Mouse (Mus musculus) adrenal gland, adult 18-20 months (tissue): ENCODE results near the gene Camta1. TPM values are rescaled to one million over a fixed set of nuclear protein-coding genes. Genes with fewer than 3 reads are reported as not detected.
A peak's percentile ranks its signal among the peaks of the same experiment; 100 is the strongest.

Experiments used
- DNase-seq, 2 experiments: peaks; one replicate each; pipeline ENCODE4 v3.0.0; 2021 to 2022; ENCODE audit warnings: low spot score in 2 of 2
- total RNA-seq, 2 experiments: library from RNA; stranded (reverse); gene quantifications; 1 replicate in 1 of 2; 2 replicates in 1 of 2; pipeline ENCODE4 v1.2.3; 2021

Gene Camta1
- total RNA-seq, 2 experiments from 2014 or later, result 37.2 to 38.2 TPM

DNA sequence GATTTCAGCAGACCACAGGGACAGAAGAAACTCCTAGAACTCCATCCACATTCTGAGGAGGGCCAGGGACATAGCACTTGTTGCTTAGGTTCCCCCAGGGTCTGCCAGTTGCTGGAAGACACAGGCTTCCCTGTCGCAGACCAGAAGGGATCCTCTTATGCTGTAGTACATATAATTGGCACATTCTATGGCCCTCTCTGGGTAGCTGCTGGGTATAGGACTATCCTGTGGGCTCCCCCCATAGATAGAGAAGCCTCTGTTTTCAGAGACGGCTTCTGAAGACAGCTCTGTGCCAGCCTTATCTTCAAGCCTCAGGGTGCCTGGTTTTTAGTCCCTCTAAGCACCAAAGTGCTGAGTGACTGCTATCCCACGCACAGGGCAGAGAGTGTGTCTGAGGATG is 690.6 kb downstream of the Camta1 start:
- DNase-seq, result no peak

DNA sequence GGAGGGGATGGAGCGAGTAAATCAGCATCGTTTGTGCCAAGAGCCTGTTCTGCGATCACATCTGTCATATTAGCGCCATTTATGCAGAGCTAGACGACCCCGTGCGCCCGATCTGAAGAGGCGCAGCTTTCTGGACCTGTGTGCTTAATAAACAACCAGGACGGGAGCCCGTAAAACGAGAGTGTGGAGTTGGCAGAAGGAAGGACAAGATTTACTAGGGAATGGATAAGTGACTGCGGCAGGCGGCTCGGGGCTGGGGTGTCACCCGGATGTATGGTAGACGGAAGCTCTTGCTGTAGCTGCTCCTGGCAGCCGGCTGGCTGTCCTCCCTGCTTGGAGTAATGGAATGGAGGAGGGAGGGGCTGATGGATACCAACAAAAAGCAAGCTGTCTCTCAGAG is 691.0 kb downstream of the Camta1 start:
- no peak for DNase-seq

DNA sequence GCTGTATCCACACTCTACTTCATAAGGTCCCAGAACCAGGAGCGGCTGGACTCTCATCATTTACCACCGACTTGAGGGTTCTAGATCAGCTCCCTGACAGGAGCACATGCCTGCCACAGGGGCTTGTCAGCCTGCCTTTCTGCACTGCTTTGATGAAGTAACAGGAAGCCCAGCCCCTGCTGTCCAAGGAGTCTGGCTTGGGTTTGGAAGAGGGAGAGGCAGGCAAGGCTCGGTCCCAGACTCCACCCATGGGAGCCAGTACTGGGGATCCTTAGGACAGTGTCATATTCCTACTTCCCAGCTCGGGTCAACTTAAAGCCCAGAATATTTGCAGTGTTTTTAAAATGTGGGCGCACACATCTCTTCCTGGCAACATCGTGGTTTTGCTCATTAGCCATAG is 694.7 kb downstream of the Camta1 start:
- DNase-seq, result no peak

DNA sequence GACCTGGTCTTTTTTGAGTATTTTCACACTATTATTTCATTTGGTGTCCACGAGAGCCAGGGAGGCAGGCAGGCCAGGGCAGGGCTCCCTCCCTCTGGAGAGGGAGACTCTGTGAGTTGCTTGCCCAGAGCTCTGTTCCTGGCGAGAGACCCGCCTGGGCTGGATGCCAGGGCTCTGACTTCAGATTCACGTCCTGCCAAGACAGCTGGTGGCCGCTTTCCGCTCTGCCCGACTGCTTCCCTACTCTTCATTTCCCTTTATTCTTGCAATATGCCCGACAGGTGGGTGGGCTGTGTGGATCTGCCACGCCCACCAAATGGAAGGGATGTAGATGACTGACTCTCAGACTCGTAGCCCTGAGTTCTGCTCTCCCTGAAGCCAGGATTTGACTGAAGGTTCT is 696.1 kb downstream of the Camta1 start:
- peak; percentile 66 to 78 for DNase-seq

DNA sequence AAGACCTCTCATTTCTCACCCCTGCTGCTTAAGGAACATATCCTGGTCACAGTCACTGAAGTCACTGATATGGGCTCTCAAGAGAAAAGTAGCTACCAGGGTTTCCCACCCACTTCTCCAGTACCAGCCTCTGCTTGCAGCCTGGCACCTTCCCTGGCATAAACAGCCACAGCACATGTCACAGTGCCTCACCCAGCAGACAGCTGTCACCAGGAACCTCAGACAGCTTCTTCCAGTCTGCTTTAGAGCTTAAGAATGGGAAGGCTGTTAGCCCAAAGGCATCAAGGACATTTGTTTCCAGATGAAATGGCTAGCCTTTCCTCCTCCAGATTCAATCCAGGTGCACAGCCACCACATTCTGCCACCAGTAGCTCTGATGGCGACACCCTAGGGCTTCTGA is 697.4 kb downstream of the Camta1 start:
- no peak for DNase-seq

DNA sequence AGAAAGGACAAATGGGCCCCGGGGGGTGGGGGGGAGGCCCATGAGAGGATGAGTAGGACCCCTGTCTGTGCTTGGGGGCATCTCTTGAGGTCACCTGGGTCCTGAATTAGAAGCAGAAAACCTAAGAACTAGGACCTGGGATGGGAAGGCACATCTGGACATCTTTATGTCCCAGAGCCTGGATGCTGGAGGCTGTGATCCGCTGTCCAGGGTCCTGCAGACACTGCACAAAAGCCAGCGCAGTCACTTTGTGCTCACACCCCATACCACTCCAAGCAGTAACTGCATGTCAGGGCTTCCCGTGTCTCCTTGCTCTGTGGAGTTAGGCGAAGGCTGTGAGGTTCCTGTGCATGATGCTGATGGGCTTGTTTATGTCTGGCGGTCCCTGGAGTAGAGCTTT is 699.8 kb downstream of the Camta1 start:
- no peak for DNase-seq

DNA sequence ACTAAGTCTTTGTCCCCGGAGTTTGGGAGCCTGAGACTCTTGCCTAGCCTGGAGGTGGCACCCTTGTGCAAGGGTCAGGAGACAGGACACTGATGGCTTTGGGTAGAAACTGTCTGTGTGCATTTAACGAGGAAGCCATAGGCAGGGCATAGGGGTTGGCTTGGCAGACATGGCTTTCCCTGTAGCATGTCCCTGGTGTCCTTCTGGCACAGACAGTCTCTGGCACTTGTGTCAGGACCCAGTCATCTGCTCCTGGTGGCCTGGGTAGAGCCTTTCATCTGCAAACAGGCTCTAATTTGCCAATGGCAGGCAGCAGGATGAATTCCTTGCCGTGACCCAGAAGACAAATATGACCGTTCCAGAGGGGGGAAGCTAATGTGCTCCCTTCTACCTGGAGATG is 700.7 kb downstream of the Camta1 start:
- DNase-seq, result no peak

DNA sequence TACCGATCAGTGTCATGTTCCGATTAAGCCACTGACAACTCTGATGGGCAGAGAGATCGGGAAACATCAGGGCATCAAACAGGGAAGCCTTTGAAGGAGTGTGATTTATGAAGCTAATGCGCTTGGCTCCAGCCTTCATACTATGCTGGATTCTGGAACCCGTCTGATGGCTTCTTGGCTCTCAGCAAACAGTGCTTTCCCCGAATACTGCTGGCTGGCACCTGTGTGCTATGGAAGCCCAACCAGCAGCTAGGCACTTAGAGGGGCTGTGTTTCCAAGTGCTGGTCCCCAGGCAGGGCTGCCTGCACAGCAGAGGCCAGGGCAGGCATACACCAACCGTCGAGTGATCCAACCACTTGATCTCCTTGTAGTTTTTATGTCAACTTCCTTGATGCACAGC is 701.2 kb downstream of the Camta1 start:
- DNase-seq, result no peak

DNA sequence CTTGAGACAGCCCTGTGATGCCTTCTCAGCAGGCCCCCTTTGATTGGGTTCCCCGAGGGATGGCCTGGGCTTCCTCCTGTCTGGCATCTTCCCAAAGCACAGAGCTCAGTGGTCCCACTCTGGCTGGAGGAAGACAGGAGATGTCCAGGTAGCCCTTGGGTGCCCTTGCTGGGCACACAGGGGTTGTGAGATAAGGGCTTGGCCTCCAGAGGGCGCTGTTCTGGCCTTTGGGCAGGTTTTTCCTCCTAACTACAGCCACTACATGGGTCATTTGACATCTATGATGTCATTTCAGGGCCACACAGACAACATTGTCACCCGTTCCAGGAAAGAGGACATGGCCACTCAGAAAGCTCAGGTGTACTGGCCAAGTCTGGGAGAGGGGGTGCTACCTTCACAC is 703.4 kb downstream of the Camta1 start:
- no peak for DNase-seq

DNA sequence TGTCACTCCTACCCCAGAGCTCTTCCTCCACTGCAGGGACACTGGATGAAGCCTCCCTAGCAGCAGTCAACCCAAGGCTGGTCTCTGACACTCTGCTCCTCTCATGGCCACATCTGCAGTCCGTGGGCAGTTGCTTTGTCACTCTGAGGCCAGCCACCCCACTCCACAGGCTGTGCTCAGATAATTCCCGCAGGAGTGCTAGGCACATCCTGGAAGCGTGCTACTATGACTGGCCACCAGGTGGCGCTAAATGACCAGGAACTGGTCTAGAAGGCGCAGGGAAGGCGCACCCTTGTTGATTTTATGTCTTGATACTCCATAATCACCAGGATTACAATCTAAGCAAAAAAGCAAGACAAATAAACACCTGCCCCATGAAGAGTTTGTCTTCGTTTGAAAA is 704.8 kb downstream of the Camta1 start:
- peak; percentile 86 to 90 for DNase-seq

DNA sequence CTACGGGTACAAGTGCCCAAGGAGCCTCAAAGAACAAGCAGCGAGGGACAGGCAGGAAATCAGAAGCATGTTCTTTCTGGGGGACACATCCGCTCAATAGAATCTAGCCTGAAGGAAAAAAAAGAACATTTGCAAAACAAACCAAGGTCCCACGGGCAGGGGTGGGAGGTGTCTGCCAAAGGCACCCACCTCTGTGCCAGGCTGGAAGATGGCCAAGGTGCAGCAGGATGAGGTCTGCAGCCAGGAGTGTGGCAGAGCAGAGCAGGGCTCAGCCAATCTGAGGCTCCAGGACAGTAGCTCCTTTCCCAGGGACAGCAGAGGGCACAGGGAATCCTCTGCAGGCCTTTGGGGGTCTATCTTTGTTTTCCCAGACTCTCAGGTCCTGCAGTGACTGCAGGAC is 706.1 kb downstream of the Camta1 start:
- DNase-seq, result no peak

DNA sequence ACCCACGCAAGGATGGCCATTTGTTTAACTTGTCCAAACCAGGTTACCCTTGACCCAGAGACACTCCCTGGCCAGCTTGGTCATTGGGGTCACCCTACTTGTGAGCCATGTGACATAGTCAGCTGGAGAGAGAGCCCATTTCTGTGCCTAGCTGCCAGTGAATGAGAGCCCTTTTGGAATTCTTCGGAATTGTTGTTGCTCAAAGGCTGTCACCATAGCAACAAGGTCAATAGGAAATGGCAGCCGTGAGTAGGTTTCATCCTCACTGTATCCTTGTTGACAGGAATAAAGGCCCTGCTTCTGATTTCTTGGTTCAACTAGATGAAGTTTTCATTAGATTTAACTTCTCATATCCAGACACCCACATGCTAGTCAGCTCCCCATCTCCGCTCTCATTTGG is 707.4 kb downstream of the Camta1 start:
- no peak for DNase-seq

DNA sequence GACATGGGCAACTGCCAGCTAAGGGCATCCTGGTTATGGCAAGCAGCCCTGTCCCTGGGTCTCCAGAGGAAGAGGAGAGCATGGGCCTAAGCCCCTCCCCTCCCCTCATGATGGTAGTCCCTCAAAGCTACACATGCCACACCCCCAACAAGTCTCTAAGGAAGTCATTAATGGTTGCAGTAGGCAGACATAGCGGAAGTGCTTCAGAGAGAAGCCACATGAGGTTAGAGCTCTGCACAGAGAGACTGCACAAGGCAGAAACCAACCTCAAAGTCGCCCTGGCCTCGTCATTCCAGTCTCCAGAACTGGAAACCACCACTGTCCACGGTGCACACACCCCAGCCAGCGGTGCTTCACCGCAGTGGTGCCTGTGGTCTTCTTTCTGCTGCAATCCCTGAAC is 709.7 kb downstream of the Camta1 start:
- no peak for DNase-seq

DNA sequence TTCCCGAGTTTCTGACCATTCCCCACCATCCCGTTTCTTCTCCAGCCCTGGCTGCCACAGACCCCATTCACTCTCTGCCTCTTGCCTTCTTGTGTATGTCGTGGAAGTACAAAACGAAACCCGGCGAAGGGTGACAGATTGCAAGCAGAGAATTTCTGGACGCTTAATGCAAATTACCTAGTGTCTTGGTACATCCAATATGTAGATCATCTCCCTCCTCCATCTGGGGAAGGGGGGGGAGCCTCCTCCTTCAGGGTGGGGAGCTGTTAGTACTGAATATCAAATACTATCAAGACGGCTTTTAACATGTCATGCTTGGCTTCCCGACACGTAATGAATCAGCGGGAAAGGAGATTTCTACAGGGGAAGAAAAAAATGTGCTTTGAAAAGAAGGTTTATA is 710.8 kb downstream of the Camta1 start:
- no peak for DNase-seq

DNA sequence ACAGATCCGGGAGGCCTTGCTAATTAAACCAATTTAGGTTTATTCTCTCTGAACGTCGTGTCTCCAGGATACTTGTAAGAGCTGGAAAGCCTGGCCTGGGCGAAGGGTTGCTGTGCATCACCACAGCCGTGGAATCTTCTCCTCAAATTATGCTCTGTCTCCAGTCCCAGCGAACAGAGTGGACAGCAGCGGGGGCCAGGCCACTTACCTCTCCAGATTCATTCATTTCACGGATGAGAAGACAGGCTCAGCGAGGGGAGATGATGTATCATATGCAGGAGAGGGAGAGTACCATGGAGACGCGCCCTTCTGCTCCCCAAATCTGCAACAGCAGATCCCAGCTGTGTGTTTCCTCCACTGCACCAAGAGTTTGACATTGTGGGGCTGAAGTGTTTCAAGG is 711.6 kb downstream of the Camta1 start:
- no peak for DNase-seq

DNA sequence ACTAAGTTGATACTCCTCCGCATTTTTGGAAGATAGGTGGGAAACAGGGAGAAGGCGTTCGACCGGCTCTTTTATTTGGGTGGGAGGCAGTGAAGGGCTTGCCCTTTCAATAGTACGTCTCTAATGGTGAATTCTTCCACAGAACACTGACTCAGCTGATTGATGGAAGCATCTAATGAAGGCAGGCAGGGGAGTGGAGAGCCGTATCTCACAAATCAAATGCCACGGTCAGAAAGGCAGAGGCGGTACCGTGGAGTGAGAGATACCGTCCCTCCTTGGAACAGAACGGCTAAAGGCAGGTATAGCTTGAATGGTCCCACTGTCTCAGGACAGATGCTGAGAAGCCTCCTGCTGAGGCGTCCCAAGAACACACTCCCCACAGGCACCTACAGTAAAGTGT is 714.1 kb downstream of the Camta1 start:
- no peak for DNase-seq

DNA sequence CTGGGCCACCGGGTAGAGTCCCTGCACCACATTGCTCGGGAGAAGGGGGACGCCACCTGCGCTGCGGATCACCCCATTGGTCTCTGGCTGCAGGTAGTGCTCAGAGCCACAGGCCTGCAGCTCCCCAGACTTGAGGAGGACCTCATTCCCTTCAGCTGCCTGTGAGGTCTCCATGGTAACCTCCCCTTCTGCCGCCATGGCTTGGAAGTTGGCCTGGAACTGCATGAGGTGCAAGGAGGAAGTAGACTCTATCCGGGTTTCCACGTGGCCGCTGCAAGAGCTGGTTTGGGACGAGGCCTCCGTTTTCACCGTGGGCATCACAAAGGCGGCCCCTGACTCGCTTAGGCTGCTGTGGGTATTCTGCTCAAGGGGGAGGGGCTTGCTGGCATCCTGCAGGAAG is 717.6 kb downstream of the Camta1 start:
- no peak for DNase-seq

DNA sequence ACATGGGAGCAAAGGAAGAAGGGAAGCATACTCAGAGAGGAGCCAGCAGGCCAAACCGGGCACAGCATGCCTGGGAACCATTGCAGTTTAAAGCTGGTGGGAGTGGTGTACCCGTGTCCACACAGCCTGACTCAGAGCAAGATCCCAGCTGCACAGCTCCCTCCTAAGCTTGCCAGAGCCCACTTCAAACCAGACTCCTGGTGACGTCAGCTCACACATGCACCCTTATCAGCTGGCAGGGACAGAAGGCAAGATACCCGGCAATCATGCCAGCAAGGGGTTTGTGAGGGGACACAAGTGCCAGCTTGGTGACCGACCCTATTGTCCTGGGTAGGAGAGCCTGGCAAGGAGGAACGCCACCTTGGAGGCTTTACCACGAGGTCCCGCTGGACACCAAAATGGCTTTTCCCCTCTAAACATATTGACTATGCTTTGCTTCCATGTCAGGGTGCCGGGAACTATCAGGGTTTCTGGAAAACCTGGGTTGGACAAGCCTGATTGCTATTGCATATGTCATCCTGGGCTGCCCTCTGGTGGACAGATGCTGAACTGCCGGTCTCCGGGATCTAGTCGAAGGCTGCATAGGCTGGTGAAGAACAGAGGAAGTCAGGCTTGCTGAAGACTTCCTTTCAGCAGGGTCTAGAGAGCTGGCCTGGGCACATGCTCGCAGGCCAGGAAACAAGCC is 720.3 kb downstream of the Camta1 start:
- DNase-seq, result peak; percentile 96 to 97

DNA sequence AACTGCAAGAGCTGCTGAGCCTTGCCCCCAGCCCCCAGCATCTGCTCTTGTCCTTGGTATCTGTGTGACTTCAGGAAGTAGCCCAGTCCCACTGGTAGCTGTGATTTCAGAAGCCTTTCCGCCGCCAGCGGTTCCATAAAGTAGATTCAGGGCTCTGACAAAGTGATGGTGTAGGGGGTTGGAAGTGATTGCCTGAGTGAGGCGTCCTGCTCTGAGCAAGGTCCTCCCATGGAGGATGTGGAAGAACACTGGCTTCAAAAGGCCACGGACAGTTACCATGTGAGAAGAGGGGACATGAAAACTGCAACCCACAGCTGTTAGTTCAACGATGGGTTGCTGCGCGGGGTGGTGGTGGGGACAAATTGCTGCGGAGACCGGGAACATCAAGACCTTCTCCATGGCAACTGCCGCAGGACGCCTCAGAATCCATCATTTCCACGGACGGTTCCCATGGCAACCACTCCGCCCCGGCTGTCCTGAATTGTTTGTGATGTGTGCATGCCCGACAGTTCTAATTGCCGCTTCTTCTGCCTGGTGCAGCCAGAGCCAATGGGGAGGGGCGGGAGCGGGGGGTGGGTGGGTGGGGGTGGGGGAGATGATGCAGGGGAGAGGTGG is 721.2 kb downstream of the Camta1 start:
- no peak for DNase-seq

DNA sequence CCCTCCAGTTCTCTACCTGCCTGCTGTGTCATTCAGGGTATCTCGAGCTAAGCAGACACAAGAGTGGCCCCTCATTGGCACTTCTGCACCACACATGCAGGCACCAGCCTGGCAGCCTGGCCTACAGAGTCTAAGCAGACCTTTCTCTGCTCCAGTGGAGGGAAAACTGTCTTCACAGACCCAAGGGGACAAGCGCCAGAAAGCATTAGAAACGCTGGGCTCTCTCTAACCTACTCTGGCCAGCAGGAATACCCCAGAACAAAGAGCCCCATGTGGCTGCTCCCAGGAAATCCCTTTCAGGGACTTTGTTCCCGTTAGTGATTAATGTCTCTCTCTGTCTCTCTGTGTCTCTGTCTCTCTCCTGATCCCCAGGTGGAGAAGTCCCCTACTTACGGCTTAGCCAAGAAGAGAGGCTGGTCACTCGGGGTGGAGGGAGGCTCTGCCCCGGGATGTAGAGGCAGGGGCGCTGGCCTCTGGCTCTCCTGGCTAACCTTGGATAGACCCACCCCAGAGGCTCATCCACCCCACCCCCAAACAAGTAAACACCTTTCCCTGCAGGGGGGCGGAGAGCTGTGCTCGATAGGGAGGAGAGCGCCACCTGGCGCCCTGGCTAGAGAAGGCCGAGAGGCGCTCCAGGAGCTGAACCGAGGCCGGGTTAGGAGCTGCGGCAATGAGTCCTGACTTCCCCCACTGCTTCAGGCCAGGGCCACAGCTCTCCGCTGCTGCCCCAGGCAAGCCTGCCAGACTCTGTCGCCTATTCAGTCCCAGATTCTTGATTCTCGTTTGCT is 722.4 kb downstream of the Camta1 start:
- peak; percentile 69 to 74 for DNase-seq

DNA sequence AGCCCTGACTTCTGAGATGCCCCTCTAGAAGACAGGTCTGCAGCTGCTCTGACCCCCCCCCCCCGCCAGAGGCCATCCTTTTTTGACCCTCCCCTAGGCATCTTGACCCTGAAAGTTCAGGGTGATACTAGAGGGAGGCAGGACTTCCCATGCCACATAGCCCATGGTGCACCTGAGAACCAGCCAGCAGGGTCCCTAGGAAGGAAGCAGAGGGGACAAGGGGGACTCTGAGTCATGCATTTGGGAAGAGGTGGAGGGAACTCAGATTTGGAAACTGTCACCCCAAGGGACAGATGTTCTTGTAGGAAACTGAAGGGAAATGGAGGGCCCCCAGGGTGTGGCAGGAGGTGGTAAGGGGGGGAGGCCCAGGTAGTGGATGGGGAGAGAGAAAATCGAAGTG is 723.1 kb downstream of the Camta1 start:
- DNase-seq, result no peak

DNA sequence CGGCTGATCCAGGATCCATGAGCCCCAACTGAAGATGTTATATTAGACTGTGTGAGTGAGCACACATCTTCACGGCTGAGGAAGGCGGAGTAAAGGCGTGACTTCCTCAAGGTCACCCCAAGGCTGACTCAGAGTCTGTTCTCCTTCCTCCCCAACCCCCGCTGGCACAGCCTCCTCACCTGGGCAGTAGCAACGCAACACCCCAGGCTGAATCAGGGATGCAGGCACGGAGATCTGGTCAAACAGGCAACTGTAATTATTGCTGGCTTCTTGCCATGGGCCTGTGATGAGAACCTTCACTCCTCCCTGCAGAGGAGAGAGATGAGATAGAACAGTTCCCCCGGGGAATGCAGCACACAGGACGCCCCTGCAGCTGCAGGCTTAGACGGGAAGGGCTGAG is 723.5 kb downstream of the Camta1 start:
- no peak for DNase-seq

DNA sequence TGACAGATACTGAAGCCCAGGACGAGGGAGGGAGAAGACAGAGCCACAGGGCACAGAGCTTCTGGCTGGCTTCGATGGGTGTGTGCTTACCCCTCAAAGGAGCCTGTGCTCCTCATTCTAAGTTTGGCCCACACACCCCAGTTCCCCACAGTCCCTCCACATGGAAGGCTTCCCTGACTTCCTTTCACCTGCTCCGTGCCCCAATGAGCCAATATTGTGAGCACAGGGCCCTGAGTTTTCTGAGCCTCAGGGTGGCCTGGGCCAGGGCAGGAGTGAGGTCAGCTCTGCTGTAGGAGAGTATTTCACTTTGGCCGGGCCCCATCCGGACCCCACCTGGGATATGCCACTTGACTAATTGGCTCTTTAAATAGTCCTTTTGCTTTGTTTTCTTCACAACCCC is 724.0 kb downstream of the Camta1 start:
- DNase-seq, result no peak
